Mouse (Mus musculus): Measurements from ENCODE around the gene Yaf2. TPM values are rescaled to one million over a fixed set of nuclear protein-coding genes. Genes with fewer than 3 reads are reported as not detected.

The Yaf2 gene
- polyA plus RNA-seq, 1 experiment from 2014 or later, result 138 TPM

- no peak for ATAC-seq (ENCODE audit: insufficient read depth, low FRiP score, low TSS enrichment)
- DNase-seq (ENCODE audit: low spot score), result no peak
- H3K4me2 ChIP-seq (ENCODE audit: low read depth), result peak overlapping the region; percentile 66
- H3K4me1 ChIP-seq (ENCODE audit: control insufficient read depth, insufficient read depth, low read length), result peaks cover 6% of the 10 kb centered on the region
- no peaks in the 10 kb centered on the region for H3K36me3 ChIP-seq (ENCODE audit: control insufficient read depth, insufficient read depth, low read length)
- no peaks in the 10 kb centered on the region for H3K9me3 ChIP-seq (ENCODE audit: control insufficient read depth, low read length)
- H3K27ac ChIP-seq (ENCODE audit: low read depth, low read length), result no peak overlapping the region
- no peaks in the 10 kb centered on the region for H3K27me3 ChIP-seq (ENCODE audit: control insufficient read depth, insufficient read depth, low read length)
- 0 out of 2 replicates have a peak overlapping the region, but pooled peaks have one; percentile 7 for H3K9ac ChIP-seq (ENCODE audit: low read length)
- 5% methylated on average over 14 of the region's 14 CpGs for WGBS
- no peak overlapping the region for H3K4me3 ChIP-seq (ENCODE audit: low read depth, low read length)
These were observed 60.5 kb downstream of the Yaf2 start for GRCm38 (mm10) chr15:93276276-93276675.

GRCm38 (mm10) chr15:93275623-93276022 lies 61.1 kb downstream of the Yaf2 start:
- 0% methylated on average over 21 of the region's 21 CpGs for WGBS
- Histone ChIP-seq H3K4me1 (ENCODE audit: control insufficient read depth, insufficient read depth, low read length) (peaks cover 6% of the 10 kb centered on the region), H3K4me2 (ENCODE audit: low read depth) (peak overlapping the region; percentile 66), H3K27ac (ENCODE audit: low read depth, low read length) (peak overlapping the region; percentile 60), H3K9me3 (ENCODE audit: control insufficient read depth, low read length) (no peaks in the 10 kb centered on the region), H3K4me3 (ENCODE audit: low read depth, low read length) (peak overlapping the region; percentile 75), H3K9ac (ENCODE audit: low read length) (peak overlapping the region; percentile 41), H3K27me3 (ENCODE audit: control insufficient read depth, insufficient read depth, low read length) (no peaks in the 10 kb centered on the region), H3K36me3 (ENCODE audit: control insufficient read depth, insufficient read depth, low read length) (no peaks in the 10 kb centered on the region)
- ATAC-seq (ENCODE audit: insufficient read depth, low FRiP score, low TSS enrichment) (peak; percentile 51), DNase-seq (ENCODE audit: low spot score) (no peak)

GRCm38 (mm10) chr15:93274679-93275583 lies 61.8 kb downstream of the Yaf2 start, which contains the start of gene Gxylt1:
Gxylt1 (minus strand) TSS chr15:93275179.
- H3K4me2 ChIP-seq (ENCODE audit: low read depth), result peak within 1 kb of the TSS; percentile 66
- H3K36me3 ChIP-seq (ENCODE audit: control insufficient read depth, insufficient read depth, low read length), result no peaks in the 10 kb centered on the region
- DNase-seq (ENCODE audit: low spot score), result peak; percentile 99
- peak within 1 kb of the TSS; percentile 75 for H3K4me3 ChIP-seq (ENCODE audit: low read depth, low read length)
- H3K4me1 ChIP-seq (ENCODE audit: control insufficient read depth, insufficient read depth, low read length), result peaks cover 6% of the 10 kb centered on the region
- peak within 1 kb of the TSS; percentile 70 for H3K27ac ChIP-seq (ENCODE audit: low read depth, low read length)
- WGBS, result under 1% methylated on average over 72 of the region's 93 CpGs
- no peaks in the 10 kb centered on the region for H3K27me3 ChIP-seq (ENCODE audit: control insufficient read depth, insufficient read depth, low read length)
- peak within 1 kb of the TSS; percentile 83 for H3K9ac ChIP-seq (ENCODE audit: low read length)
- ATAC-seq (ENCODE audit: insufficient read depth, low FRiP score, low TSS enrichment), result peak; percentile 97
- no peaks in the 10 kb centered on the region for H3K9me3 ChIP-seq (ENCODE audit: control insufficient read depth, low read length)

- Histone ChIP-seq H3K9me3 (ENCODE audit: control insufficient read depth, low read length) (no peaks in the 10 kb centered on the region), H3K27ac (ENCODE audit: low read depth, low read length) (peak overlapping the region; percentile 70; the same call in 1 of the 2 replicates), H3K27me3 (ENCODE audit: control insufficient read depth, insufficient read depth, low read length) (no peaks in the 10 kb centered on the region), H3K9ac (ENCODE audit: low read length) (peak overlapping the region; percentile 83), H3K4me1 (ENCODE audit: control insufficient read depth, insufficient read depth, low read length) (peaks cover 6% of the 10 kb centered on the region), H3K4me2 (ENCODE audit: low read depth) (peak overlapping the region; percentile 55), H3K4me3 (ENCODE audit: low read depth, low read length) (peak overlapping the region; percentile 75), H3K36me3 (ENCODE audit: control insufficient read depth, insufficient read depth, low read length) (no peaks in the 10 kb centered on the region)
- 41% methylated on average over 19 of the region's 19 CpGs for WGBS
- ATAC-seq (ENCODE audit: insufficient read depth, low FRiP score, low TSS enrichment), result no peak
- DNase-seq (ENCODE audit: low spot score), result no peak
These were observed 62.7 kb downstream of the Yaf2 start for GRCm38 (mm10) chr15:93273788-93274678.

- ATAC-seq (ENCODE audit: insufficient read depth, low FRiP score, low TSS enrichment) (no peak), DNase-seq (ENCODE audit: low spot score) (no peak)
- H3K9me3 ChIP-seq (ENCODE audit: control insufficient read depth, low read length), result no peaks in the 10 kb centered on the region
- no peak overlapping the region for H3K4me3 ChIP-seq (ENCODE audit: low read depth, low read length)
- H3K4me2 ChIP-seq (ENCODE audit: low read depth), result no peak overlapping the region
- H3K36me3 ChIP-seq (ENCODE audit: control insufficient read depth, insufficient read depth, low read length), result no peaks in the 10 kb centered on the region
- H3K27me3 ChIP-seq (ENCODE audit: control insufficient read depth, insufficient read depth, low read length), result no peaks in the 10 kb centered on the region
- no peak overlapping the region for H3K27ac ChIP-seq (ENCODE audit: low read depth, low read length)
- peaks cover 6% of the 10 kb centered on the region for H3K4me1 ChIP-seq (ENCODE audit: control insufficient read depth, insufficient read depth, low read length)
- no peak overlapping the region for H3K9ac ChIP-seq (ENCODE audit: low read length)
- whole genome bisulfite sequencing, result 88% methylated on average over 9 of the region's 9 CpGs
These were observed 63.8 kb downstream of the Yaf2 start for GRCm38 (mm10) chr15:93272948-93273347.

- Histone ChIP-seq H3K4me3 (ENCODE audit: low read depth, low read length) (no peak overlapping the region), H3K9ac (ENCODE audit: low read length) (no peak overlapping the region), H3K36me3 (ENCODE audit: control insufficient read depth, insufficient read depth, low read length) (no peaks in the 10 kb centered on the region), H3K27me3 (ENCODE audit: control insufficient read depth, insufficient read depth, low read length) (no peaks in the 10 kb centered on the region), H3K4me1 (ENCODE audit: control insufficient read depth, insufficient read depth, low read length) (peaks cover 6% of the 10 kb centered on the region), H3K4me2 (ENCODE audit: low read depth) (no peak overlapping the region), H3K9me3 (ENCODE audit: control insufficient read depth, low read length) (no peaks in the 10 kb centered on the region), H3K27ac (ENCODE audit: low read depth, low read length) (no peak overlapping the region)
- no peak for ATAC-seq (ENCODE audit: insufficient read depth, low FRiP score, low TSS enrichment)
- WGBS, result 80% methylated on average over 9 of the region's 9 CpGs
- DNase-seq (ENCODE audit: low spot score), result no peak
These were observed 66.4 kb downstream of the Yaf2 start for GRCm38 (mm10) chr15:93270289-93270855.

GRCm38 (mm10) chr15:93269572-93269971 lies 67.2 kb downstream of the Yaf2 start:
- DNase-seq (ENCODE audit: low spot score), result no peak
- 94% methylated on average over 7 of the region's 7 CpGs for WGBS

GRCm38 (mm10) chr15:93268001-93268400 lies 68.7 kb downstream of the Yaf2 start:
- Histone ChIP-seq H3K9me3 (ENCODE audit: control insufficient read depth, low read length) (no peaks in the 10 kb centered on the region), H3K27me3 (ENCODE audit: control insufficient read depth, insufficient read depth, low read length) (no peaks in the 10 kb centered on the region), H3K9ac (ENCODE audit: low read length) (no peak overlapping the region), H3K27ac (ENCODE audit: low read depth, low read length) (no peak overlapping the region), H3K4me3 (ENCODE audit: low read depth, low read length) (no peak overlapping the region), H3K4me1 (ENCODE audit: control insufficient read depth, insufficient read depth, low read length) (no peaks in the 10 kb centered on the region; the same call in 1 of the 2 replicates), H3K36me3 (ENCODE audit: control insufficient read depth, insufficient read depth, low read length) (no peaks in the 10 kb centered on the region), H3K4me2 (ENCODE audit: low read depth) (no peak overlapping the region)
- DNase-seq (ENCODE audit: low spot score), result no peak
- 100% methylated on average over 1 of the region's 1 CpGs for WGBS
- no peak for ATAC-seq (ENCODE audit: insufficient read depth, low FRiP score, low TSS enrichment)

More at GRCm38 (mm10) chr15:93269572-93269971, 67.2 kb downstream of the Yaf2 start:
- Histone ChIP-seq H3K4me3 (ENCODE audit: low read depth, low read length) (no peak overlapping the region), H3K36me3 (ENCODE audit: control insufficient read depth, insufficient read depth, low read length) (no peaks in the 10 kb centered on the region), H3K27ac (ENCODE audit: low read depth, low read length) (no peak overlapping the region), H3K27me3 (ENCODE audit: control insufficient read depth, insufficient read depth, low read length) (no peaks in the 10 kb centered on the region), H3K9ac (ENCODE audit: low read length) (no peak overlapping the region), H3K4me1 (ENCODE audit: control insufficient read depth, insufficient read depth, low read length) (peaks cover 6% of the 10 kb centered on the region), H3K9me3 (ENCODE audit: control insufficient read depth, low read length) (no peaks in the 10 kb centered on the region), H3K4me2 (ENCODE audit: low read depth) (no peak overlapping the region)
- ATAC-seq (ENCODE audit: insufficient read depth, low FRiP score, low TSS enrichment), result no peak

Data from neural tube, embryonic 11.5 days (tissue).